18 mouse cellular contexts compared by ENCODE assay signal in genomic region chr13:100543011-100543767, GRCm38 (mm10). TPM values are rescaled to one million over a fixed set of nuclear protein-coding genes. Genes with fewer than 3 reads are reported as not detected.
DNase-seq lines count a peak whose midpoint lies in the region; ATAC-seq and TF ChIP-seq lines count a peak whose summit lies in the region.
"Had no signal": no experiment of that assay in that cellular context is flagged by ENCODE, and none has a peak within 500 bp of the region (broad histone marks: within the 10 kb centered on the region; RNA-seq: fewer than 3 reads in every experiment).

No protein-coding gene starts in this region.

- H3K4me1 ChIP-seq in lung, postnatal 0 days (ENCODE audit: insufficient read depth, low read depth, low read length) = no peaks in the 10 kb centered on the region; the same call in 1 of the 2 replicates
- H3K4me1 ChIP-seq in intestine, postnatal 0 days (replicated peaks; ENCODE audit: control insufficient read depth, insufficient read depth, low read length) = 0 out of 2 replicates have a peak, but pooled peaks cover 2% of the 10 kb centered on the region
- H3K4me1 ChIP-seq in liver, postnatal 0 days (ENCODE audit: insufficient read depth) = peaks cover 9% of the 10 kb centered on the region; the same call in 1 of the 2 replicates
- no peaks in the 10 kb centered on the region for H3K4me1 ChIP-seq in heart, embryonic 12.5 days (replicated peaks)
- no peaks in the 10 kb centered on the region for H3K4me1 ChIP-seq in hindbrain, embryonic 10.5 days (replicated peaks)
- H3K4me1 ChIP-seq: forebrain, embryonic 13.5 days; midbrain, embryonic 10.5 days had no signal

- no peak overlapping the region for H3K27ac ChIP-seq in lung, postnatal 0 days (ENCODE audit: low read length)
- peak overlapping the region; percentile 82 for H3K27ac ChIP-seq in intestine, postnatal 0 days (ENCODE audit: low read depth, low read length)
- H3K27ac ChIP-seq in liver, postnatal 0 days (ENCODE audit: low read depth) = peak overlapping the region; percentile 94
- H3K27ac ChIP-seq in heart, embryonic 12.5 days (ENCODE audit: poor library complexity, severe bottlenecking) = no peak overlapping the region
- no peak overlapping the region for H3K27ac ChIP-seq in hindbrain, embryonic 10.5 days
- H3K27ac ChIP-seq: embryonic facial prominence, embryonic 10.5 days; forebrain, embryonic 13.5 days; heart, adult 2 months; limb, embryonic 13.5 days; macrophage; midbrain, embryonic 10.5 days had no signal

- H3K36me3 ChIP-seq in lung, postnatal 0 days (ENCODE audit: insufficient read depth, low read length) = no peaks in the 10 kb centered on the region
- peaks cover 6% of the 10 kb centered on the region; the same call in 1 of the 2 replicates for H3K36me3 ChIP-seq in intestine, postnatal 0 days (ENCODE audit: control insufficient read depth, insufficient read depth)
- H3K36me3 ChIP-seq in liver, postnatal 0 days (replicated peaks; ENCODE audit: insufficient read depth, low read length) = peaks cover 4% of the 10 kb centered on the region; the same call in 1 of the 2 replicates
- no peaks in the 10 kb centered on the region for H3K36me3 ChIP-seq in heart, embryonic 12.5 days
- H3K36me3 ChIP-seq in hindbrain, embryonic 10.5 days = no peaks in the 10 kb centered on the region
- H3K36me3 ChIP-seq: embryonic facial prominence, embryonic 10.5 days; limb, embryonic 13.5 days; midbrain, embryonic 10.5 days had no signal

- H3K27me3 ChIP-seq in lung, postnatal 0 days (replicated peaks; ENCODE audit: insufficient read depth, low read length) = no peaks in the 10 kb centered on the region
- no peaks in the 10 kb centered on the region for H3K27me3 ChIP-seq in intestine, postnatal 0 days (replicated peaks; ENCODE audit: control insufficient read depth, insufficient read depth, low read length)
- H3K27me3 ChIP-seq in liver, postnatal 0 days (ENCODE audit: insufficient read depth, low read length) = no peaks in the 10 kb centered on the region
- H3K27me3 ChIP-seq in heart, embryonic 12.5 days (replicated peaks) = no peaks in the 10 kb centered on the region
- H3K27me3 ChIP-seq in hindbrain, embryonic 10.5 days (ENCODE audit: insufficient read depth, poor library complexity, severe bottlenecking) = no peaks in the 10 kb centered on the region
- H3K27me3 ChIP-seq: forebrain, embryonic 13.5 days; limb, embryonic 13.5 days had no signal

- no peaks in the 10 kb centered on the region for H3K9me3 ChIP-seq in lung, postnatal 0 days (ENCODE audit: low read length)
- H3K9me3 ChIP-seq in intestine, postnatal 0 days (ENCODE audit: control insufficient read depth) = no peaks in the 10 kb centered on the region
- no peaks in the 10 kb centered on the region for H3K9me3 ChIP-seq in liver, postnatal 0 days (ENCODE audit: low read length)
- H3K9me3 ChIP-seq in heart, embryonic 12.5 days (replicated peaks) = no peaks in the 10 kb centered on the region
- H3K9me3 ChIP-seq in hindbrain, embryonic 10.5 days = no peaks in the 10 kb centered on the region
- H3K9me3 ChIP-seq: embryonic facial prominence, embryonic 10.5 days; forebrain, embryonic 13.5 days; midbrain, embryonic 10.5 days had no signal

- no peak for DNase-seq in lung, postnatal 0 days (ENCODE audit: low spot score)
- DNase-seq in lung, postnatal 14 days = no peak
- no peak for DNase-seq in liver, postnatal 0 days
- DNase-seq in gastrocnemius, postnatal 14 days = no peak
- DNase-seq in hindbrain, embryonic 10.5 days (ENCODE audit: low spot score) = no peak
- DNase-seq: adrenal gland, postnatal 36 days; cerebellum, adult 18-20 months; gastrocnemius, postnatal 10 days; heart, adult 2 months; right cerebral cortex, postnatal 25 days; thymus, postnatal 36 days had no signal

- H3K4me3 ChIP-seq in lung, postnatal 0 days (ENCODE audit: low read depth, low read length) = no peak overlapping the region
- no peak overlapping the region for H3K4me3 ChIP-seq in intestine, postnatal 0 days (ENCODE audit: low read depth, low read length)
- no peak overlapping the region for H3K4me3 ChIP-seq in liver, postnatal 0 days (ENCODE audit: low read depth, low read length)
- no peak overlapping the region for H3K4me3 ChIP-seq in heart, embryonic 12.5 days
- no peak overlapping the region for H3K4me3 ChIP-seq in hindbrain, embryonic 10.5 days
- H3K4me3 ChIP-seq: embryonic facial prominence, embryonic 10.5 days; forebrain, embryonic 13.5 days; heart, adult 2 months; limb, embryonic 13.5 days; midbrain, embryonic 10.5 days had no signal

- TF ChIP-seq CTCF in lung, postnatal 0 days (IDR thresholded peaks at IDR 0.05) = no peak
- no peak for TF ChIP-seq CTCF in intestine, postnatal 0 days (IDR thresholded peaks at IDR 0.05; ENCODE audit: low read depth)
- TF ChIP-seq CTCF in liver, postnatal 0 days (IDR thresholded peaks at IDR 0.05; ENCODE audit: low read depth) = no peak

- ATAC-seq in lung, postnatal 0 days = peak; percentile 32; the same call in 1 of the 2 replicates
- peak; percentile 81 for ATAC-seq in intestine, postnatal 0 days
- ATAC-seq in liver, postnatal 0 days = peak; percentile 43
- ATAC-seq in heart, embryonic 12.5 days (ENCODE audit: insufficient number of reproducible peaks, low FRiP score) = no peak
- ATAC-seq: forebrain, embryonic 13.5 days had no signal

- intact Hi-C loops in gastrocnemius, postnatal 14 days (cut with DNase I; ENCODE audit: low total_unique reads) = no loop called here

- 46% methylated on average over 10 of the region's 10 CpGs for WGBS in lung, postnatal 0 days
- whole genome bisulfite sequencing in intestine, postnatal 0 days = 29% methylated on average over 10 of the region's 10 CpGs
- WGBS in liver, postnatal 0 days (ENCODE audit: insufficient replicate concordance) = 51% methylated on average over 10 of the region's 10 CpGs
- WGBS in heart, embryonic 12.5 days = 59% methylated on average over 10 of the region's 10 CpGs
- 82% methylated on average over 10 of the region's 10 CpGs for WGBS in hindbrain, embryonic 10.5 days

- no peak overlapping the region for H3K9ac ChIP-seq in lung, postnatal 0 days (replicated peaks; ENCODE audit: low read depth)
- H3K9ac ChIP-seq in intestine, postnatal 0 days (ENCODE audit: low read depth, low read length) = no peak overlapping the region
- peak overlapping the region; percentile 45; the same call in 1 of the 2 replicates for H3K9ac ChIP-seq in liver, postnatal 0 days (replicated peaks)
- no peak overlapping the region for H3K9ac ChIP-seq in heart, embryonic 12.5 days
- H3K9ac ChIP-seq: forebrain, embryonic 13.5 days; limb, embryonic 13.5 days had no signal

- no peak for TF ChIP-seq EP300 in lung, postnatal 0 days (IDR thresholded peaks at IDR 0.05)
- TF ChIP-seq EP300 in liver, postnatal 0 days (IDR thresholded peaks at IDR 0.05; ENCODE audit: low read depth) = no peak

- no peak overlapping the region for H3K4me2 ChIP-seq in lung, postnatal 0 days (replicated peaks; ENCODE audit: low read depth, low read length)
- H3K4me2 ChIP-seq in intestine, postnatal 0 days (replicated peaks; ENCODE audit: low read depth) = peak overlapping the region; percentile 46
- peak overlapping the region; percentile 50 for H3K4me2 ChIP-seq in liver, postnatal 0 days (ENCODE audit: low read depth, low read length)
- H3K4me2 ChIP-seq in heart, embryonic 12.5 days = no peak overlapping the region
- H3K4me2 ChIP-seq: forebrain, embryonic 13.5 days; limb, embryonic 13.5 days had no signal

RNA-seq across cellular contexts. Expression of gene Ocln, which starts 9.3 kb away (rescaled TPM):
- 71.0 and 76.9 TPM in 2 replicates for polyA plus RNA-seq in lung, postnatal 0 days (2015; fragmentation: Nextera tagmentation; extraction: Ambion mirVana)
- polyA plus RNA-seq in intestine, postnatal 0 days (2015; fragmentation: Nextera tagmentation; extraction: Ambion mirVana) = 44.5 and 49.4 TPM in 2 replicates
- 11.2 and 14.6 TPM in 2 replicates for polyA plus RNA-seq in liver, postnatal 0 days (2015; fragmentation: Nextera tagmentation; extraction: Ambion mirVana)
- 1.5 and 1.6 TPM in 2 replicates for polyA plus RNA-seq in heart, embryonic 12.5 days (2016; fragmentation: Nextera tagmentation; extraction: Ambion mirVana)
- under 1 TPM; 0.18 to 0.51 TPM for total RNA-seq in gastrocnemius, postnatal 14 days (2021)
- polyA plus RNA-seq in hindbrain, embryonic 10.5 days (2016; fragmentation: Nextera tagmentation; extraction: Ambion mirVana) = 4.4 TPM in 2 replicates
- polyA plus RNA-seq: macrophage had no signal

RNA-seq across cellular contexts. Expression of gene Gtf2h2, which starts 50.8 kb away (rescaled TPM):
- polyA plus RNA-seq in lung, postnatal 0 days (2015; fragmentation: Nextera tagmentation; extraction: Ambion mirVana) = 22.9 and 35.5 TPM in 2 replicates
- polyA plus RNA-seq in intestine, postnatal 0 days (2015; fragmentation: Nextera tagmentation; extraction: Ambion mirVana) = 33.4 and 37.5 TPM in 2 replicates
- polyA plus RNA-seq in liver, postnatal 0 days (2015; fragmentation: Nextera tagmentation; extraction: Ambion mirVana) = 13.4 and 14.7 TPM in 2 replicates
- 53.3 and 56.2 TPM in 2 replicates for polyA plus RNA-seq in heart, embryonic 12.5 days (2016; fragmentation: Nextera tagmentation; extraction: Ambion mirVana)
- 10 to 100 TPM; 21.9 to 26.2 TPM for total RNA-seq in gastrocnemius, postnatal 14 days (2021)
- polyA plus RNA-seq in hindbrain, embryonic 10.5 days (2016; fragmentation: Nextera tagmentation; extraction: Ambion mirVana) = 75.0 and 92.1 TPM in 2 replicates

Comparison
In these comparisons a context has a peak if more than half of its experiments do, and no peak if none do; other contexts are left out.
1. H3K27ac ChIP-seq: peak in intestine, postnatal 0 days (single experiment) and liver, postnatal 0 days (single experiment); none in lung, postnatal 0 days (single experiment), heart, embryonic 12.5 days (single experiment) and hindbrain, embryonic 10.5 days (single experiment).
2. H3K4me2 ChIP-seq: peak in intestine, postnatal 0 days (single experiment) and liver, postnatal 0 days (single experiment); none in lung, postnatal 0 days (single experiment) and heart, embryonic 12.5 days (single experiment).